Mouse (Mus musculus): ENCODE results near the gene Nepn.

Nepn gene

GRCm38 (mm10) chr10:52407526-52407925 is 18.8 kb downstream of the Nepn start:
- DNase-seq, result no peak

GRCm38 (mm10) chr10:52415020-52415419 is 26.2 kb downstream of the Nepn start:
- DNase-seq, result no peak

GRCm38 (mm10) chr10:52416458-52416857 is 27.7 kb downstream of the Nepn start:
- no peak for DNase-seq

GRCm38 (mm10) chr10:52417299-52417997 is 28.7 kb downstream of the Nepn start, which contains the start of gene Nus1:
Gene Nus1 (plus strand): TSS chr10:52417547.
- DNase-seq, result peak; percentile 98

GRCm38 (mm10) chr10:52417998-52418860 is 29.5 kb downstream of the Nepn start:
- DNase-seq, result no peak

GRCm38 (mm10) chr10:52418931-52419330 is 30.2 kb downstream of the Nepn start:
- DNase-seq, result no peak

- no peak for DNase-seq
Observed at GRCm38 (mm10) chr10:52419402-52419801, 30.6 kb downstream of the Nepn start.

- DNase-seq, result no peak
Observed at GRCm38 (mm10) chr10:52420526-52420925, 31.8 kb downstream of the Nepn start.

- DNase-seq, result no peak
Observed at GRCm38 (mm10) chr10:52421716-52422115, 32.9 kb downstream of the Nepn start.

- DNase-seq, result no peak
Observed at GRCm38 (mm10) chr10:52423097-52423496, 34.3 kb downstream of the Nepn start.

GRCm38 (mm10) chr10:52426314-52426980 is 37.7 kb downstream of the Nepn start:
- no peak for DNase-seq

- no peak for DNase-seq
Observed at GRCm38 (mm10) chr10:52427634-52428415, 39.1 kb downstream of the Nepn start.

GRCm38 (mm10) chr10:52430953-52431352 is 42.2 kb downstream of the Nepn start:
- DNase-seq, result no peak

- no peak for DNase-seq
Observed at GRCm38 (mm10) chr10:52434836-52435235, 46.1 kb downstream of the Nepn start.

Data from lung, postnatal 10 days (tissue).